In genomic region chr17:24669545-24670245, GRCm38 (mm10) we compare ENCODE assay signal across 8 mouse cellular contexts. TPM values are rescaled to one million over a fixed set of nuclear protein-coding genes. Genes with fewer than 3 reads are reported as not detected.
DNase-seq lines count a peak whose midpoint lies in the region; ATAC-seq and TF ChIP-seq lines count a peak whose summit lies in the region.

Gene Zfp598 (plus strand): TSS chr17:24669687.

- intact Hi-C loops in heart, postnatal 10 days (cut with DNase I) = loop anchor here (2.0 to 5.0 kb wide), 2 partner anchors 15 to 192 kb away; partner anchors contain the start of gene Mlst8

- no peaks in the 10 kb centered on the region for H3K27me3 ChIP-seq in E14TG2a.4 (ENCODE audit: insufficient read depth, low read length)
- no peaks in the 10 kb centered on the region for H3K27me3 ChIP-seq in forebrain, embryonic 13.5 days
- no peaks in the 10 kb centered on the region for H3K27me3 ChIP-seq in liver, postnatal 0 days (ENCODE audit: insufficient read depth, low read length)
- no peaks in the 10 kb centered on the region for H3K27me3 ChIP-seq in neural tube, embryonic 14.5 days (ENCODE audit: control insufficient read depth, insufficient read depth, low read length)

- under 1% methylated on average over 63 of the region's 80 CpGs for WGBS in forebrain, embryonic 13.5 days
- 1% methylated on average over 80 of the region's 80 CpGs for WGBS in large intestine, adult 2 months
- 0% methylated on average over 52 of the region's 80 CpGs for WGBS in liver, postnatal 0 days (ENCODE audit: insufficient replicate concordance)
- WGBS in neural tube, embryonic 14.5 days = 1% methylated on average over 57 of the region's 80 CpGs

- peak; percentile 89 for DNase-seq in c-Kit-positive CD71-positive TER-119-positive erythroid progenitor cells, embryonic 14.5 days (ENCODE audit: low spot score)
- DNase-seq in heart, postnatal 10 days = peak; percentile 97
- peak; percentile 70 for DNase-seq in large intestine, adult 2 months (ENCODE audit: low read depth, low spot score)
- peak; percentile 97 for DNase-seq in liver, postnatal 0 days
- DNase-seq in testis, postnatal 10 days (ENCODE audit: low spot score) = peak; percentile 97

- peak within 1 kb of the TSS; percentile 86 for H3K27ac ChIP-seq in forebrain, embryonic 13.5 days
- H3K27ac ChIP-seq in liver, postnatal 0 days (ENCODE audit: low read depth) = peak within 1 kb of the TSS; percentile 95
- H3K27ac ChIP-seq in neural tube, embryonic 14.5 days (ENCODE audit: low read depth, low read length) = peak within 1 kb of the TSS; percentile 85

- peaks cover 23% of the 10 kb centered on the region for H3K36me3 ChIP-seq in E14TG2a.4 (ENCODE audit: insufficient read depth, low read length)
- H3K36me3 ChIP-seq in forebrain, embryonic 13.5 days (ENCODE audit: poor library complexity, severe bottlenecking) = 0 out of 2 replicates have a peak, but pooled peaks cover 4% of the 10 kb centered on the region
- no peaks in the 10 kb centered on the region for H3K36me3 ChIP-seq in liver, postnatal 0 days (replicated peaks; ENCODE audit: insufficient read depth, low read length)
- no peaks in the 10 kb centered on the region for H3K36me3 ChIP-seq in neural tube, embryonic 14.5 days (ENCODE audit: control insufficient read depth, insufficient read depth, low read length)

- peak within 1 kb of the TSS; percentile 99 for H3K9ac ChIP-seq in forebrain, embryonic 13.5 days
- peak within 1 kb of the TSS; percentile 99 for H3K9ac ChIP-seq in liver, postnatal 0 days (replicated peaks)
- H3K9ac ChIP-seq in neural tube, embryonic 14.5 days (replicated peaks; ENCODE audit: low read depth, low read length) = peak within 1 kb of the TSS; percentile 93

- no peak for TF ChIP-seq CTCF in E14TG2a.4 (conservative IDR thresholded peaks at IDR 0.05; ENCODE audit: low read length)
- TF ChIP-seq CTCF in liver, postnatal 0 days (IDR thresholded peaks at IDR 0.05; ENCODE audit: low read depth) = peak; percentile 47

- TF ChIP-seq EP300 in liver, postnatal 0 days (IDR thresholded peaks at IDR 0.05; ENCODE audit: low read depth) = no peak

- ATAC-seq in forebrain, embryonic 13.5 days = peak; percentile 99
- ATAC-seq in liver, postnatal 0 days = peak; percentile 93
- ATAC-seq in neural tube, embryonic 14.5 days (ENCODE audit: low read depth) = peak; percentile 99

- H3K4me1 ChIP-seq in E14TG2a.4 (replicated peaks; ENCODE audit: low read depth, low read length) = peaks cover 64% of the 10 kb centered on the region
- peaks cover 41% of the 10 kb centered on the region for H3K4me1 ChIP-seq in forebrain, embryonic 13.5 days
- peaks cover 40% of the 10 kb centered on the region for H3K4me1 ChIP-seq in liver, postnatal 0 days (ENCODE audit: insufficient read depth)
- H3K4me1 ChIP-seq in neural tube, embryonic 14.5 days (ENCODE audit: control insufficient read depth, insufficient read depth, low read length) = peaks cover 22% of the 10 kb centered on the region

- no peaks in the 10 kb centered on the region for H3K9me3 ChIP-seq in E14TG2a.4 (ENCODE audit: low read length)
- no peaks in the 10 kb centered on the region for H3K9me3 ChIP-seq in forebrain, embryonic 13.5 days (replicated peaks)
- no peaks in the 10 kb centered on the region for H3K9me3 ChIP-seq in liver, postnatal 0 days (ENCODE audit: low read length)
- no peaks in the 10 kb centered on the region for H3K9me3 ChIP-seq in neural tube, embryonic 14.5 days (ENCODE audit: control insufficient read depth, low read length)

- H3K4me2 ChIP-seq in forebrain, embryonic 13.5 days = peak within 1 kb of the TSS; percentile 92
- peak within 1 kb of the TSS; percentile 98 for H3K4me2 ChIP-seq in liver, postnatal 0 days (ENCODE audit: low read depth, low read length)
- H3K4me2 ChIP-seq in neural tube, embryonic 14.5 days (ENCODE audit: low read depth, low read length) = peak within 1 kb of the TSS; percentile 67

- H3K4me3 ChIP-seq in E14TG2a.4 (replicated peaks; ENCODE audit: low read length) = peak within 1 kb of the TSS; percentile 94
- peak within 1 kb of the TSS; percentile 96 for H3K4me3 ChIP-seq in forebrain, embryonic 13.5 days
- H3K4me3 ChIP-seq in liver, postnatal 0 days (ENCODE audit: low read depth, low read length) = peak within 1 kb of the TSS; percentile 100
- peak within 1 kb of the TSS; percentile 92 for H3K4me3 ChIP-seq in neural tube, embryonic 14.5 days (ENCODE audit: low read depth, low read length)

RNA-seq across cellular contexts. Expression of gene Zfp598, which starts in this region (rescaled TPM):
- polyA plus RNA-seq in forebrain, embryonic 13.5 days (2015; fragmentation: Nextera tagmentation; extraction: Ambion mirVana) = 14.9 and 16.2 TPM in 2 replicates
- total RNA-seq in heart, postnatal 10 days (2021) = 10 to 100 TPM; 25.1 to 25.4 TPM
- polyA plus RNA-seq in large intestine, adult 2 months (2012; rRNA removed) = 52.1 and 78.3 TPM in 2 replicates
- polyA plus RNA-seq in liver, postnatal 0 days (2015; fragmentation: Nextera tagmentation; extraction: Ambion mirVana) = 7.2 and 7.6 TPM in 2 replicates
- polyA plus RNA-seq in neural tube, embryonic 14.5 days (2014; fragmentation: Nextera tagmentation; extraction: Ambion mirVana) = 22.6 and 24.5 TPM in 2 replicates

Comparison
In these comparisons a context has a peak if more than half of its experiments do, and no peak if none do; other contexts are left out.
1. Peak in every context shown above with its lines: DNase-seq, ATAC-seq, H3K4me3 ChIP-seq and H3K27ac ChIP-seq.